Mouse (Mus musculus): ENCODE measurements around the gene Gtf2h3. TPM values are rescaled to one million over a fixed set of nuclear protein-coding genes. Genes with fewer than 3 reads are reported as not detected.
"Not testable (repeated sequence)": the region's sequence is repeated elsewhere in the genome, so short reads cannot be mapped to it uniquely, and the experiment has no call there.

The Gtf2h3 gene
- polyA plus RNA-seq, 1 experiment from 2014 or later: 34.1 TPM

DNA sequence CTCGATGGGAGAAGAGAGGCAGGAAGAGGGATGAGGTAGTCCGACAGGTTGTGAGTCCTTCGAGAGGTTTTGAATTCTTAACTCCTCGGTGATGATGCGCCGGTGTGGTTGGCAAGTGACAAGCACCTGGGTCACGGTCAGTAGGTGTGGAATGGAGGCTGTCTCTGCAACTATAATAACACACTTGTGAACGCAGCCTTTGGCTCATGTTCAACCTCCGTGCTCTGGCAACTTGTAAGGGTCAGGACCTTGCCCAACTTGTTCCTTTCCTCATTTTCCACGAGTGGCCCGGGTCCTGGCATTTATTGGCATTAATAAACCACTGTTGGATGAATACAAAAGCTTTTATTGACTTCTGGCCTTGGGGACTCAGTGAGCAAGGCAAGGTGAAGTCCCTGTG, 50.7 kb downstream of the Gtf2h3 start:
- no peaks in the 10 kb centered on the region for H3K9me3 ChIP-seq (ENCODE audit: control insufficient read depth, low read length)
- peak overlapping the region; percentile 70 for H3K4me2 ChIP-seq (ENCODE audit: low read length)
- peak overlapping the region; percentile 70 for H3K9ac ChIP-seq (ENCODE audit: low read length)
- H3K4me1 ChIP-seq (ENCODE audit: control insufficient read depth in 2 of 2, insufficient read depth in 2 of 2, low read length in 2 of 2): peaks cover 11 to 14% of the 10 kb centered on the region in 2 experiments
- peaks cover 17% of the 10 kb centered on the region for H3K36me3 ChIP-seq (ENCODE audit: control insufficient read depth, insufficient read depth, low read length)
- peak overlapping the region; percentile 54 to 81 for H3K4me3 ChIP-seq (ENCODE audit: control insufficient read depth in 1 of 2, insufficient read depth in 1 of 2, low read depth in 1 of 2, low read length in 2 of 2)
- H3K27me3 ChIP-seq (ENCODE audit: control insufficient read depth, insufficient read depth, low read length): no peaks in the 10 kb centered on the region
- H3K27ac ChIP-seq (replicated peaks in 1 of 2; ENCODE audit: control insufficient read depth in 1 of 2, insufficient read depth in 1 of 2, low read depth in 2 of 2, low read length in 2 of 2): no peak overlapping the region
- no peak for ATAC-seq (ENCODE audit: insufficient number of reproducible peaks, insufficient read depth, low FRiP score, low read depth)
- WGBS: 13% methylated on average over 11 of the region's 11 CpGs

DNA sequence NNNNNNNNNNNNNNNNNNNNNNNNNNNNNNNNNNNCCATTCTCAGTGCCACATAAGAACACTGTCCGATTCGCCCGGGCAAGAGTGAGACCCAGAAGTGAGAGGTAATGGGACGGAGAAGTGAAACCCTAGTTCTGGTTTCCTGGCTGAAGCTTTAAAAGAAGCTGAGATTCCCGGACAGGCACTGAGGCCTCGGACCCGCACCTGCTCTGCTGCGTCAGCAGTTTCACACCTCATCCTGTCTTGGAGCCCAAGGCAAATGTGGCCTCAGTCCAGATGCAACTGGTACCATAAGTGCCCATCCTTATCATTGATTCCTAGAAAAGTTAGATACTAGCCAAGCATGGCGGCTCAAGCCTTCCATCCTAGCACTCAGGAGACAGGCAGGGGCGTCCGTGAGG, 52.7 kb downstream of the Gtf2h3 start:
- Histone ChIP-seq H3K4me3 (ENCODE audit: control insufficient read depth in 1 of 2, insufficient read depth in 1 of 2, low read depth in 1 of 2, low read length in 2 of 2) (no peak overlapping the region), H3K4me1 (ENCODE audit: control insufficient read depth in 2 of 2, insufficient read depth in 2 of 2, low read length in 2 of 2) (peaks cover 11 to 14% of the 10 kb centered on the region in 2 experiments), H3K36me3 (ENCODE audit: control insufficient read depth, insufficient read depth, low read length) (peaks cover 37% of the 10 kb centered on the region), H3K27ac (replicated peaks in 1 of 2; ENCODE audit: control insufficient read depth in 1 of 2, insufficient read depth in 1 of 2, low read depth in 2 of 2, low read length in 2 of 2) (no peak overlapping the region), H3K4me2 (ENCODE audit: low read length) (no peak overlapping the region), H3K27me3 (ENCODE audit: control insufficient read depth, insufficient read depth, low read length) (no peaks in the 10 kb centered on the region), H3K9ac (ENCODE audit: low read length) (no peak overlapping the region), H3K9me3 (ENCODE audit: control insufficient read depth, low read length) (no peaks in the 10 kb centered on the region)
- ATAC-seq (ENCODE audit: insufficient number of reproducible peaks, insufficient read depth, low FRiP score, low read depth): no peak
- WGBS: 85% methylated on average over 11 of the region's 11 CpGs

DNA sequence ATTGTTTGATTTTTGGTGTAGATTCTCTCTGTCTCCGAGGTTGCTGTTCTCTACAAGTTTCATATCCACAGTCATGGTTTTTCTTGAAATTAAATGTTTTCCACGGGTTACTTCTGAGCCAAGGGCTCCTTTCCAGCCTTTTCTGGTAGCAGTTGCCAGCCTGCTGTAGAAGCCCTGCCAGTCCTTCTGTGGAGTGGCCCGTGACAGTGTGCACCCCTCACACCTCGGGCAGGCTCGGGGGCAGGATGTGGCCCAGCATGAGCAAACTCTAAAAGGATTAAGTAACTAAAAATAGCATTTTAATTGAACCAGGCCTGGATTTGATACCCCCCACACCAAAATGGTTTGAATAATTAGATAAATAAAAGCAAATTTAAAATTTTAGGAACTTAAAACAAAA, 53.5 kb downstream of the Gtf2h3 start:
- H3K27ac ChIP-seq (replicated peaks in 1 of 2; ENCODE audit: control insufficient read depth in 1 of 2, insufficient read depth in 1 of 2, low read depth in 2 of 2, low read length in 2 of 2): no peak overlapping the region
- no peak for ATAC-seq (ENCODE audit: insufficient number of reproducible peaks, insufficient read depth, low FRiP score, low read depth)
- 55% methylated on average over 5 of the region's 5 CpGs for WGBS
- H3K4me2 ChIP-seq (ENCODE audit: low read length): no peak overlapping the region
- no peak overlapping the region for H3K4me3 ChIP-seq (ENCODE audit: control insufficient read depth in 1 of 2, insufficient read depth in 1 of 2, low read depth in 1 of 2, low read length in 2 of 2)
- no peak overlapping the region for H3K9ac ChIP-seq (ENCODE audit: low read length)
- H3K27me3 ChIP-seq (ENCODE audit: control insufficient read depth, insufficient read depth, low read length): no peaks in the 10 kb centered on the region
- H3K36me3 ChIP-seq (ENCODE audit: control insufficient read depth, insufficient read depth, low read length): peaks cover 44% of the 10 kb centered on the region
- H3K9me3 ChIP-seq (ENCODE audit: control insufficient read depth, low read length): no peaks in the 10 kb centered on the region
- H3K4me1 ChIP-seq (ENCODE audit: control insufficient read depth in 2 of 2, insufficient read depth in 2 of 2, low read length in 2 of 2): peaks cover 11 to 14% of the 10 kb centered on the region in 2 experiments

DNA sequence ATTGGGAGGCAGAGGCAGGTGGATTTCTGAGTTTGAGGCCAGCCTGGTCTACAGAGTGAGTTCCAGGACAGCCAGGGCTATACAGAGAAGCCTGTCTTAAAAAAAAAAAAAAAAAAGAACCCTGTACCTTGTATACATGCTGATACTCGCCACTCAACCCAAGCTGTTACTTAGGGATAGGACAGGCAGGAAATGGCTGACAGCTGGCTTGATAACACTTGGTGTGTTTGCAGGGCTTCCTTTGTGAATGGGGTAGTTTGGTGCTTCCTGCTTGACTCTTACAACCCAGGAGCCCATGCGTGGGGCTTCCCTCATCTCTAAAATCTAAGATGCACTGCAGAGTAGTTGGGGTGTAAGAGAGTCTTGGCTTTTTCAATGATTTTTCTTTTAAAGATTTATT, 54.5 kb downstream of the Gtf2h3 start:
- peaks cover 54% of the 10 kb centered on the region for H3K36me3 ChIP-seq (ENCODE audit: control insufficient read depth, insufficient read depth, low read length)
- no peaks in the 10 kb centered on the region for H3K27me3 ChIP-seq (ENCODE audit: control insufficient read depth, insufficient read depth, low read length)
- no peak overlapping the region for H3K4me3 ChIP-seq (ENCODE audit: control insufficient read depth in 1 of 2, insufficient read depth in 1 of 2, low read depth in 1 of 2, low read length in 2 of 2)
- no peak overlapping the region for H3K9ac ChIP-seq (ENCODE audit: low read length)
- no peak overlapping the region for H3K27ac ChIP-seq (replicated peaks in 1 of 2; ENCODE audit: control insufficient read depth in 1 of 2, insufficient read depth in 1 of 2, low read depth in 2 of 2, low read length in 2 of 2)
- no peak for ATAC-seq (ENCODE audit: insufficient number of reproducible peaks, insufficient read depth, low FRiP score, low read depth)
- 53% methylated on average over 2 of the region's 2 CpGs for WGBS
- H3K4me1 ChIP-seq (ENCODE audit: control insufficient read depth in 2 of 2, insufficient read depth in 2 of 2, low read length in 2 of 2): peaks cover 8 to 9% of the 10 kb centered on the region in 2 experiments
- no peaks in the 10 kb centered on the region for H3K9me3 ChIP-seq (ENCODE audit: control insufficient read depth, low read length)
- no peak overlapping the region for H3K4me2 ChIP-seq (ENCODE audit: low read length)

DNA sequence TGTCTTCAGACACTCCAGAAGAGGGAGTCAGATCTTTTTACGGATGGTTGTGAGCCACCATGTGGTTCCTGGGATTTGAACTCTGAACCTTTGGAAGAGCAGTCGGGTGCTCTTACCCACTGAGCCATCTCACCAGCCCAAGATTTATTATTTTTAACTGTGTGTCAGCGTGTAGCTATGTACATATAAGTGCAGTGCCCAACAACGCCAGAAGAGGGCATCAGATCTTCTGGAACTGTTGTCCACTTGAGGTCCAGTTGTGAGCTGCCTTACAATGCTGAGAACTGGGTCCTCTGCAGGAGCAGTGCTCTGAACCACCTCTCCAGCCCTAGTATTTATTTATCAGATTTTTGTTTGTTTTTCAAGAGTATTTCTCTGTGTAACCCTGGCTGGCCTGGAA, 56.1 kb downstream of the Gtf2h3 start:
- not testable (repeated sequence) for H3K4me1 ChIP-seq (ENCODE audit: control insufficient read depth in 2 of 2, insufficient read depth in 2 of 2, low read length in 2 of 2); H3K4me3 ChIP-seq (ENCODE audit: control insufficient read depth in 1 of 2, insufficient read depth in 1 of 2, low read depth in 1 of 2, low read length in 2 of 2); H3K9ac ChIP-seq (ENCODE audit: low read length); H3K9me3 ChIP-seq (ENCODE audit: control insufficient read depth, low read length); ATAC-seq (ENCODE audit: insufficient number of reproducible peaks, insufficient read depth, low FRiP score, low read depth); H3K4me2 ChIP-seq (ENCODE audit: low read length); H3K27ac ChIP-seq (replicated peaks in 1 of 2; ENCODE audit: control insufficient read depth in 1 of 2, insufficient read depth in 1 of 2, low read depth in 2 of 2, low read length in 2 of 2); H3K27me3 ChIP-seq (ENCODE audit: control insufficient read depth, insufficient read depth, low read length)
- H3K36me3 ChIP-seq (ENCODE audit: control insufficient read depth, insufficient read depth, low read length): peaks cover 70% of the 10 kb centered on the region
- WGBS: 84% methylated on average over 4 of the region's 4 CpGs

DNA sequence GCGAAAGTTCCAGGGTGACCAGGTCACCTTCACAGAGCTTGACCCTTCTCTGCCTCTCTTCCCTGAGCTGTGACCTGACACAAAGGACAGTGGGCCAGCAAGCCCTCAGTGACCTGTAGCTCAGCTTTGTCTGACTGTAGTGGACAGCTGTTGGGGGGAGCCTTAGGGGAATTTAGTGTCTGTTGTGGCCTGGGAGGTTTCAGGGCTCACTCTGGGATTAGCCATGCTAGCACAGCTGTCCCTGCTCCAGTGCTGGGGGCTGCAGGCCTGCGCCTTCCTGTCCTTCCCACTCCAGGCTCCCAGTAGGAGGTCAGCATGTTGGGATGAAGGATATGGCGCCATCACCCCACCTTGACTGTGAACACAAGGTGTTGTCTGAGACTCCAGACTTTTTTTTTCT, 57.2 kb downstream of the Gtf2h3 start:
- H3K9me3 ChIP-seq (ENCODE audit: control insufficient read depth, low read length): no peaks in the 10 kb centered on the region
- H3K4me1 ChIP-seq (ENCODE audit: control insufficient read depth in 2 of 2, insufficient read depth in 2 of 2, low read length in 2 of 2): no peaks in the 10 kb centered on the region
- H3K27me3 ChIP-seq (ENCODE audit: control insufficient read depth, insufficient read depth, low read length): no peaks in the 10 kb centered on the region
- no peak for ATAC-seq (ENCODE audit: insufficient number of reproducible peaks, insufficient read depth, low FRiP score, low read depth)
- no peak overlapping the region for H3K4me3 ChIP-seq (ENCODE audit: control insufficient read depth in 1 of 2, insufficient read depth in 1 of 2, low read depth in 1 of 2, low read length in 2 of 2)
- 97% methylated on average over 3 of the region's 3 CpGs for WGBS
- no peak overlapping the region for H3K4me2 ChIP-seq (ENCODE audit: low read length)
- no peak overlapping the region for H3K27ac ChIP-seq (replicated peaks in 1 of 2; ENCODE audit: control insufficient read depth in 1 of 2, insufficient read depth in 1 of 2, low read depth in 2 of 2, low read length in 2 of 2)
- H3K36me3 ChIP-seq (ENCODE audit: control insufficient read depth, insufficient read depth, low read length): peaks cover 78% of the 10 kb centered on the region
- no peak overlapping the region for H3K9ac ChIP-seq (ENCODE audit: low read length)

DNA sequence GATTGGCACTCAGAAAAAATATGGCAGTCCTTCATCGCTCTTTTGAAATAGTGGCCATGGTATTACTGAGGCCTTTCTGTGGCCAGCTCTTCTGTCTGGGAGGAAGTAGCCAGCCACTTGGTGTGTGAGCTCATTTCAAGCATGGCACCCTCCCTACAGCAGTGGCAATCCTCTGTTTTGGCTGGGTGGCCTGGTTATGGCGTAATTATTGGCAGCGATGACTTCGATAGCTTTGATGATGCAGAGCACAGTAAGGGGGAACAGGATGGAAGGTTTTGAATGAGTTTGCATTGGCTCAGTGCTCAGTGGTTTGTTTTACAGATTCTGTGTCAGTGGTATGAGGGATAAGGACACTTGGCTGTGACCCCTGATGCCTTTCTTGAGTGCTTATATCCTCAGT, 57.8 kb downstream of the Gtf2h3 start:
- 95% methylated on average over 4 of the region's 4 CpGs for WGBS
- Histone ChIP-seq H3K27ac (replicated peaks in 1 of 2; ENCODE audit: control insufficient read depth in 1 of 2, insufficient read depth in 1 of 2, low read depth in 2 of 2, low read length in 2 of 2) (no peak overlapping the region), H3K27me3 (ENCODE audit: control insufficient read depth, insufficient read depth, low read length) (no peaks in the 10 kb centered on the region), H3K4me1 (ENCODE audit: control insufficient read depth in 2 of 2, insufficient read depth in 2 of 2, low read length in 2 of 2) (no peaks in the 10 kb centered on the region), H3K9ac (ENCODE audit: low read length) (no peak overlapping the region), H3K4me3 (ENCODE audit: control insufficient read depth in 1 of 2, insufficient read depth in 1 of 2, low read depth in 1 of 2, low read length in 2 of 2) (no peak overlapping the region), H3K4me2 (ENCODE audit: low read length) (no peak overlapping the region), H3K9me3 (ENCODE audit: control insufficient read depth, low read length) (no peaks in the 10 kb centered on the region), H3K36me3 (ENCODE audit: control insufficient read depth, insufficient read depth, low read length) (peaks cover 84% of the 10 kb centered on the region)
- ATAC-seq (ENCODE audit: insufficient number of reproducible peaks, insufficient read depth, low FRiP score, low read depth): no peak

DNA sequence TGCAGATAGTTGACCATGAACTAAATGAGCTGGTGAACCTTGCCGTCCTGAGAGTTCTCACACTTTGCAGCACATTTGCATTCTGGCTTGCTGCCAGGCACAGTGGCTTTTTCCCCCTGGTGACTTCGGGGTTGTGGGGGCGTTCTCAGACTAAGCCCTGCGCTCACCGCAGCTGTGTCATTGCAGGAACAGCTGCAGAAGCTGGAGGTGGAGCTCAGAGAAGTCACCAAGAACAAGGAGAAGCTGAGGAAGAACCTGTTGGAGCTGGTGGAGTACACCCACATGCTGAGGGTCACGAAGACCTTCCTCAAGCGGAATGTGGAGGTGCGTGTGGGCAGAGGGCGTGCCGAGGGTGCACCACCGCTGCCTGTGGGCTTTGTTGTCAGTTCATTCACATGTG, 58.4 kb downstream of the Gtf2h3 start:
- Histone ChIP-seq H3K9me3 (ENCODE audit: control insufficient read depth, low read length) (no peaks in the 10 kb centered on the region), H3K27ac (replicated peaks in 1 of 2; ENCODE audit: control insufficient read depth in 1 of 2, insufficient read depth in 1 of 2, low read depth in 2 of 2, low read length in 2 of 2) (no peak overlapping the region), H3K36me3 (ENCODE audit: control insufficient read depth, insufficient read depth, low read length) (peaks cover 90% of the 10 kb centered on the region), H3K27me3 (ENCODE audit: control insufficient read depth, insufficient read depth, low read length) (no peaks in the 10 kb centered on the region), H3K9ac (ENCODE audit: low read length) (no peak overlapping the region), H3K4me2 (ENCODE audit: low read length) (no peak overlapping the region), H3K4me1 (ENCODE audit: control insufficient read depth in 2 of 2, insufficient read depth in 2 of 2, low read length in 2 of 2) (no peaks in the 10 kb centered on the region), H3K4me3 (ENCODE audit: control insufficient read depth in 1 of 2, insufficient read depth in 1 of 2, low read depth in 1 of 2, low read length in 2 of 2) (no peak overlapping the region)
- WGBS: 86% methylated on average over 11 of the region's 11 CpGs
- ATAC-seq (ENCODE audit: insufficient number of reproducible peaks, insufficient read depth, low FRiP score, low read depth): no peak

Measured in heart, embryonic 14.5 days (tissue).